Mouse (Mus musculus): ENCODE measurements around the gene Gm20509.
A peak's percentile ranks its signal among the peaks of the same experiment; 100 is the strongest.
"Not testable (repeated sequence)": the region's sequence is repeated elsewhere in the genome, so short reads cannot be mapped to it uniquely, and the experiment has no call there.

Gene Gm20509

DNA sequence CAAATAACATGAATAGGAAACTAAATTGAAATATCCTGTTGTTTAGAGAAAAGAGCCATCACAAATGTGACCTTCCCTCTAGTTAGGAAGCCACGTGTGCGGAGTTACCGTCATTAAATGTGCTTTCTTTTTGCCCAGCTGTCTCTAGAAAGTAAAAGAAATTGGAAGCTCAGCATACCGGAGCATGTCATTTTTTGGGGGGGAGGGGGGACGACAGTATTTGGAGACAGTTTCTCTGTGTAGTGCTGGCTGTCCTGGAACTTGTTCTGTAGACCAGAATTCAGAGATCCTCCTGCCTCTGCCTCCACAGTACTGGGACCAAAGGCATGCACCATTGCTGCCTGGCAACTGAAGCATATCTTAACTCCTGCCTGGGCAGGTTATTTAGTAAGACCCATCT, 734 bp upstream of the Gm20509 start, which contains the start of gene Khdc3:
Gene Khdc3 (plus strand): TSS at position 301 of the 400 bp plus-strand sequence.
- no peak for DNase-seq (ENCODE audit: low spot score)

DNA sequence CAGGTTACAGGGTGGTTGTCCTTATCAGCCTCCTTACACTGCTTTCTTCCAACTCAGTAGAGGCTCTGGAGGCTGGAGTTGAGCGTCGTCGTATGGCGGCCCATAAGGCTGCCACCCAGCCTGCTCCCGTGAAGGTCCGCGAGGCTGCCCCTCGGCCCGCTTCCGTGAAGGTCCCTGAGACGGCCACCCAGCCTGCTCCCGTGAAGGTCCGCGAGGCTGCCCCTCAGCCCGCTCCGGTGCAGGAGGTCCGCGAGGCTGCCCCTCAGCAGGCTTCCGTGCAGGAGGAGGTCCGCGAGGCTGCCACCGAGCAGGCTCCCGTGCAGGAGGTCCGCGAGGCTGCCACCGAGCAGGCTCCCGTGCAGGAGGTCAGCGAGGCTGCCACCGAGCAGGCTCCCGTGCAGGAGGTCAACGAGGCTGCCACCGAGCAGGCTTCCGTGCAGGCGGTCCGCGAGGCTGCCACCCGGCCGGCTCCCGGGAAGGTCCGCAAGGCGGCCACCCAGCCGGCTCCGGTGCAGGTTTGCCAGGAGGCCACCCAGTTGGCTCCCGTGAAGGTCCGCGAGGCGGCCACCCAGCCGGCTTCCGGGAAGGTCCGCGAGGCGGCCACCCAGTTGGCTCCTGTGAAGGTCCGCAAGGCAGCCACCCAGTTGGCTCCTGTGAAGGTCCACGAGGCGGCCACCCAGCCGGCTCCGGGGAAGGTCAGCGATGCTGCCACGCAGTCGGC, 1.0 kb downstream of the Gm20509 start:
- peak; percentile 44 for DNase-seq (ENCODE audit: low spot score)

DNA sequence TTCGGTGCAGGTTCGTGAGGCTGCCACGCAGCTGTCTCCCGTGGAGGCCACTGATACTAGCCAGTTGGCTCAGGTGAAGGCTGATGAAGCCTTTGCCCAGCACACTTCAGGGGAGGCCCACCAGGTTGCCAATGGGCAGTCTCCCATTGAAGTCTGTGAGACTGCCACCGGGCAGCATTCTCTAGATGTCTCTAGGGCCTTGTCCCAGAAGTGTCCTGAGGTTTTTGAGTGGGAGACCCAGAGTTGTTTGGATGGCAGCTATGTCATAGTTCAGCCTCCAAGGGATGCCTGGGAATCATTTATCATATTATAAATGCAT, 1.6 kb downstream of the Gm20509 start:
- DNase-seq (ENCODE audit: low spot score), result no peak

DNA sequence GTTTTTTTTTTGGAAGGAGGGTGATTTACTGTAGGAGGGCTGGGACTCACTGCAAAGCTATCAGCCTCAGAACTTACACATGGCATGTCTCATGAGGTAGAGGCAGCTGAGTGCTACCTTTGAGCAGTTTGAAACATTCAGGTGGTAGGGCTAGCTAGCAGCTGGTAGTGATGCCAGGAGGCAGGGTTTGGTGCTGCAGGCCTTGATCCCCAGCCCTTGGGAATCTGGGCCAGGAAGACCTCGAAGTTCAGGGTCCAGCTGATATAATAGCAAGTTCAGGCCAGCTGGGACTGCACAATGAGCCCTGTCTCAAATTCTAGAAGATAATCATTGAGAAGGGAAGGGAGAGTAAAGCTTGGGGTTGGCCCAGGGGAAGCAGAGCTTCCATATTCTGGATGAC, 2.9 kb downstream of the Gm20509 start:
- no peak for DNase-seq (ENCODE audit: low spot score)

DNA sequence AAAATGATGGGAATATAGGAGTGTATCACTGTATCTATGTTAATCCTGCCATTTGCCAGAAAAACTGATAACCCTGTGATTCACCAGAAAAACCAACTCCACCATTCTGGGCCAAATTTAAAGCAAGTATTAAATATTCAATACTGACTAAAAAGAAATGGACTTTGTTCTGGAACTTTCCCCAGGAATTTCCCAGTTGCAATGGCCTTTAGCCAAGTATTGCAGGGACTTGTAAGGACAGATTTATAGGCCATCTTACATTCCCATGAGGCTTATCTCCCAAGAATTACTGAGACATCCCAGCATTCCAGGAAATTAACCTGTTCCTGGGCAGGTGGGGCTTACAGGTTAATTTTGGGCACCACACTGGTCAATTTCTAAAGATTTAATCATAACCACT, 3.5 kb downstream of the Gm20509 start:
- DNase-seq (ENCODE audit: low spot score), result no peak

DNA sequence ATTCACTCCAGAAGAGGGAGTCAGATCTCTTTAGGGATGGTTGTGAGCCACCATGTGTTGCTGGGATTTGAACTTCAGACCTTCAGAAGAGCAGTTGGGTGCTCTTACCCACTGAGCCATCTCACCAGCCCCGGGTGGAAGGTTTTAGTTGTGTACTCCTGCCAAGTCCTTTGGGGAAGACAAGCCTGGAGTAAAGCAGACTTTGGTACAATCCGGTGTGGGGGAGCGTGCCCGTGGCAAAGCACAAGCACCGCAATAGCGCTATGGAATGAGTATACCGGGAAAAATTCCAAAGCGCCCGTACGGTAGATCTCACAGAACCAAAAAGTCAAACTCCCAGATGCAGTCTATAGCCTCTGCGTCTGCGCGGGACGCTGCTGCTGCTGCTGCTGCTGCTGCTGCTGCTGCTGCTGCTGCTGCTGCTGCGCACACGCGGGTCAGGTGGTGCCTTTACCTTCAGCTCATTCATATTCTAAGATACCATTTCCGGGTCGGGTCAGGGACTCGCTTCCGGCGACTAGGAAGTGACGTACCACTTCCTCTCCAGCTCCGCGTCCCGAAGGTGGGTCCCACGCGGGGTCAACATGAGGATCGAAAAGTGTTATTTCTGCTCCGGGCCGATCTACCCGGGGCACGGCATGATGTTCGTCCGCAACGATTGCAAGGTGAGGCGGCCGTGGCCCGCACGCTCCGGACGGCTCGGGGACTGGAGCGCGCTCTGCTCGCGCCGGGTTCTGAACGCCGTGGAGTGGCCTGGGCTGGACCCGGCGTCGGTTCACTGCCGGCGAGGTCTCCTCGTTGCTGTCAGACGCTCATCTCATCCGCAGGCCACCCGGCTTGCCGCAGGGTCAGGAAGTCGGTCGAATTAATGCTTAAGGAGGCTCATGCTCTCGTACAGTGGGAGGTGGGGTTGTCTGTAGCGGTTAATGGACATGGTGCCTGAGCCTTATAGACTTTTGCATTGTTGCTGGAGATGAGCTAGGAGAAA, 10.9 kb downstream of the Gm20509 start, which contains the start of gene Rsl24d1:
Gene Rsl24d1 (plus strand): TSS at position 508 of the 988 bp plus-strand sequence.
- DNase-seq (ENCODE audit: low spot score), result peak; percentile 76

DNA sequence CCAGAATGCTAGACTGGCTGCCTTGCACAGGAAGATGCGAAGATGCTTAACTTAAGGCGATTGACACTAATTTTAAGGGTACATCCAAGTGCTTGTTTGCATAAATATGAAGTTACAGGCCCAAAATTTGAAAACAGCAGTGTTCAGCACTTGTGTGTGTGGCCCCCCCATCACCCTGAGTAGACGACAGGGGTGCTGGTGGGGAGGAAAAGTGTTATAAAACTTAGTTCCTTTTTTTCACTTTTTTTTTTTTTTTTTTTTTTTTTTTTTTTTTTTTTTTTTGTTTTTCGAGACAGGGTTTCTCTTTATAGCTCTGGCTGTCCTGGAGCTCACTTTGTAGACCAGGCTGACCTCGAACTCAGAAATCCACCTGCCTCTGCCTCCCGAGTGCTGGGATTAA, 14.4 kb downstream of the Gm20509 start:
- not testable (repeated sequence) for DNase-seq (ENCODE audit: low spot score)

DNA sequence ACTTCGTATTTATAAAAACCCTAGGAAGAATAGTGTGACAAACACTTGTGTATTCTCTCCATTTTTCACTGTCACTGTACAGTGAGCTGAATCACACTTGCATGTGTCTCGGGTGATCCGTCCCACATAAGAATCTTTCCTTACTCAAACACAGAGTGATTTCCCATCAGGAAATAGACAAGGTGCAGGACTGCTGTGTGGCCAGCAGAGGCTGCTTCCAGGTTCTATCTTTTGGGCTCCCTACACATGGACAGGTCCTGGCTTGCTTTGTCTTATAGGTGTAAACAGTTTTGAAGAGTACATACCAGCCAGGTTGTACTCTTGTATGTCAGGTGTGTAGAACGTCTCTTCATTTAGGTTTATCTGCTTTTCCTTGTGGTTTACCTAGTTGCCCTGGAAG, 15.7 kb downstream of the Gm20509 start:
- DNase-seq (ENCODE audit: low spot score), result no peak

DNA sequence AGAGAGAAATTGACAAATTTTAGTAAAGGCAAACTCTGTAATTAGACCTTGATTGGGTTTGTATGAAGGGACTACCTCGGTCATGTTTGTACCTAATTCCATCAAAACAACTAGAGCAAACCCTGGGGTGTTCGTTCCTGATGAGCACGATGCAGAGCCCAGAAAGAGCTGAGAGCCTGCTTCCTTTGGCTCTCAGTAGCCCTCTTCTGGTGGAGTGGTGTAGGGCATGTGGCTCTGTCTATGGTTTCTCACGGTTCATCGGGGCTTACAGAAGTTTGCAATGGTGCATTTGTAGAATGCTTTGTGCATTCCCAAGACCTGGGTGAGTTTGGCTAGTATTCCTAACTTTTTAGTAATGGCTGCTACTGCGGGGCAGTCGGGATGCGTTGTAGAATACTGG, 19.5 kb downstream of the Gm20509 start:
- no peak for DNase-seq (ENCODE audit: low spot score)

DNA sequence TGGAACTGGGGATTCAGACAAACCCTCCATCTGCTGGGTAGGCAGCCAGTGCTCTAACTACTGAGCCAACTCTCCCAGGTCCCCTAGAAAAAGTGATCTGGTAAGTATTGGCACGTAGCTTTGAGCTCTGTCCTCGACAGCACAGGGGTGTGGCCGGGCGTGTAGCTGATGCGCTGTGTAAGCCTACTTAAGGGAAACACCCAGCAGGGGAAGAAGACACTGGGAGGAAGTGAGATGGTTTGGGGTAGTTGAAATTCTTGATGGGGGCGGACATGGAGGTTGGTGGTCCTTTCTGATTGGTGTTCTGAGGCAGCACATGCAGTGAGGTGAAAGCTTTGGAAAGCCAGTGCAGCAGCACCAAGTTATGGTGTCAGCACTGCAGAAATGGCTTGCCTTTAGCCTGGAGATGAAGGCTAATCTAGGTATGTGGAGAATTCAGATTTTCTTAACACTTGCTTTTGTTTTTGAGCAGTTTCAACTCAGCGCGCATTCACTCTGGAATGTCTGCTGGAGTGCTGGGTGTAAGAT, 22.8 kb downstream of the Gm20509 start:
- no peak for DNase-seq (ENCODE audit: low spot score)

DNA sequence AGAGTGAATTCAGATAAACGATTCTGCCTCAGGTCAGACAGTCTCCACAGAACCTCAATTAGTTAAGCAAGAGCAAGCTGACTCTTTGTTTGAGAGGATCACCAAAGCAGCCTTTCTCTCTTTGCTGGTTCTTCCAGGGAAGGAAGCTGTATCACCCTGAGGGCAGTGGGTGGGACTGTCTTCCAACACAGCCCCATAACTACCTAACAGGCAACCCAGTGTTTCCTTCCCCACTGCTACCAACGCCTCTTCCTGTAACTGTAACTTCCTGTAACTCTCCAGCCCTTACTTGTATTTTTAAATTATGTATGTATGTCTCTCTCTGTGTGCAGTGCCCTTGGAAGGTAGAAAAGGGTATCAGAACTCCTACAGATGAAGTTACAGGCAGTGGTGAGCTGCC, 25.2 kb downstream of the Gm20509 start:
- no peak for DNase-seq (ENCODE audit: low spot score)

DNA sequence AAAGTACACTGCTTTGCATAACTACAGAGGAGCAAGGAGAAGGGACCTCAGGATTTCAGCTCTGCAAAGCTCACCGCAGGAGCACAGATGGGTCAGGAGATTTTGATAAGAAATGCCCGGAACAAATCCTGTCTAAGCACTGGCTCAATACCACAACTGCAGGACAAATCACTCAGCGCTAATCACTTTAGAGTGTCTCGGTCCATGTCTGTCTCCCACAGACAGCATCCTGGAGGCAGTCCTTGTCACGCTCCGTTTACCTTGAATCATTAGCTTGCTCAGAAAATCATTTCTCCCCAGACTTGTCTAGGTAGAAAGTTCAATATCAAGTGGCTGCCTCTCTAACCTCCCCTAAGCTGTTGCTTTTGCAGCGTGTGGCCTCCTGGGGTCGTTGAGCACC, 27.6 kb downstream of the Gm20509 start:
- no peak for DNase-seq (ENCODE audit: low spot score)

DNA sequence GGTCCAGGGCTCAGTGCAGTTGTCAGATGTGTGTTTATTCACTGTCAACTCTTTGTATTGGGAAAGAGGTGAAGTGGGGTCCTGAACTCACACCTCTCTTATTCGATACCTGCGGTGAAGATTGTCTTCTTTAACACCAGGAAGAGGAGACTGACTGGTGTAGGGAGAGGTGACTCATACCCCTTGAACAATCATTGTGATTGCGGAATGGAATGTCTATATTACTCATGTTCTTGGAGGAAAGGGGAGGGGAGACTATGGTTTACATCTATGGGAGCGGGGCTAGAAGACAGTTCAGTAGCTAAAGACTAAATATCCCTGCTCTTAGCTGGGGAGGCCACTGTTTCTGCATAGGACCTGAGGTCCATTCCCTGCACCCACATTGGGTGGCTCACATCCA, 28.3 kb downstream of the Gm20509 start:
- DNase-seq (ENCODE audit: low spot score), result no peak

DNA sequence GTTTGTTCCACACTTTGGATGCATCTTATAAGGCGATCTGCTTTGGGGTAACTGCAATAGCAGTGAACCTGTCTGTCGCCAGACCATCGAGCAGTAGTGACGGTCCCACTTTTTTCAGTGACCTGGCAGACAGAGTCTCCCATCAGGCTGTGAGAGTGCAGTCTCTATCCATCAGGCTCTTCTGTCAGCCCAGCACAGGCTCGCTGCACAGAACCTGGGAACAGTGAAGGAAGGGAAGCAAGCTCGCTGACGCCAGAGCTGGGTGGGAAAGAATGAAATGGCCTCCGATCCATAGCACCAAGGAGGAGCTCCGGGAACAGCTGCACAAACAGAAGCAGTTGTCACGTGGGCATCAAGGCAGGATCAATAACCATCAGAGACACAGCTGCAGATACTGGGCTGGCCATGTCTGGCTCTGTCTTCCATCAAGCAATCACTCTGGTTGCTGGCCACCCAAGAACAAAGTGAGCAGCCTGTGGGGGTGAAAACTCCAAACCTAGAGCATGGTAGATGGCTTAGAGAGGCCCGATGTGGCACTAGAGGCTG, 35.1 kb downstream of the Gm20509 start:
- no peak for DNase-seq (ENCODE audit: low spot score)

DNA sequence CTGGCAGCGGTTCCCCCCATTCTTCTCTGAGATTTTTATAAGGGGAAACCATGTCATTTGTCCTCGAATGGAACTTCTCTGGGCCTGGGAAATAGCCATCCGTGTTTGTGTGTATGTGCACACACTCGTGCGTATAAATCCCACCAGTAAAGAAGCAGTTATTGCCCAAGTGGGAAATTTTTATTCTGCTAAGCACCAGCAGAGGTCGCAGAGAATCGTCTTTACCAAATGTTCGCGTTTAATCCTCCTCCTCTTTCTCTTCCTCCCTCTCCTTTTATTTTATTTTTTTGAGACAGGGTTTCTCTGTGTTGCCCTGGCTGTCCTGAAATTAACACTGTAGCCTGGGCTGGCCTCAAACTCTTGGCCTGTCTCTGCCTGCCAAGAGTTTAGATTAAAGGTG, 52.1 kb downstream of the Gm20509 start:
- no peak for DNase-seq (ENCODE audit: low spot score)

DNA sequence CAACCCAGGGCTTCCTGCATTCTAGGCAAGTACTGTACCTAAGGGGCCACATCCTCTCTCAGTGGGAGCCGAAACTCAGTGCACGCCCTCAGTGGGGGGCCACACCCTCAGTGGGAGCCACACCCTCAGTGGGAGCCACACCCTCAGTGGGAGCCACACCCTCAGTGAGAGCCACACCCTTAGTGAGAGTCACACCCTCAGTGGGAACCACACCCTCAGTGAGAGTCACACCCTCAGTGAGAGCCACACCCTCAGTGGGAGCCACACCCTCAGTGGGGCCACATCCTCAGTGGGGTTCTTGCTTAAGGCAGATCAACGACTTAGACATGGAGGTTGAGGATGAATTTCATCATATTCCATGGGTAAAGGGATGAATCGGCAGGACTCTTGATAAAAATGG, 55.7 kb downstream of the Gm20509 start:
- DNase-seq (ENCODE audit: low spot score), result no peak

DNA sequence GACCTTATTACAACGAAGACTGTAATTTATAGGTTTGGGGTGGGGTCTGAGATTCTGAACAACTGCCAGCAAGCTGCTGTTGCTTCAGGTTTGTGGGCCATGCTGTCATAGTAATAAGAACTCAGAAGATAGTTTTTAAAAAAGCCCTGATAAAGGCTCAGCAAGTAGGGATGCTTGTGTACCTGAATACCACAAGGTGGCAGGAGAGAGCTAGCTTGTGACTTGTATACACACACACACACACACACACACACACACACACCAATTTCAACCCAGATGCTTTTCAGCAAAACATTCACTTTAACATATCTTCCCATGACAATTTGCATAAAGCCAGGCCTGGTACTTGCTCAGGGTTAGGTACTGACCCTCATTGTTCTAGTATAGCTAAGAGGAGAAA, 57.0 kb downstream of the Gm20509 start:
- no peak for DNase-seq (ENCODE audit: low spot score)

DNA sequence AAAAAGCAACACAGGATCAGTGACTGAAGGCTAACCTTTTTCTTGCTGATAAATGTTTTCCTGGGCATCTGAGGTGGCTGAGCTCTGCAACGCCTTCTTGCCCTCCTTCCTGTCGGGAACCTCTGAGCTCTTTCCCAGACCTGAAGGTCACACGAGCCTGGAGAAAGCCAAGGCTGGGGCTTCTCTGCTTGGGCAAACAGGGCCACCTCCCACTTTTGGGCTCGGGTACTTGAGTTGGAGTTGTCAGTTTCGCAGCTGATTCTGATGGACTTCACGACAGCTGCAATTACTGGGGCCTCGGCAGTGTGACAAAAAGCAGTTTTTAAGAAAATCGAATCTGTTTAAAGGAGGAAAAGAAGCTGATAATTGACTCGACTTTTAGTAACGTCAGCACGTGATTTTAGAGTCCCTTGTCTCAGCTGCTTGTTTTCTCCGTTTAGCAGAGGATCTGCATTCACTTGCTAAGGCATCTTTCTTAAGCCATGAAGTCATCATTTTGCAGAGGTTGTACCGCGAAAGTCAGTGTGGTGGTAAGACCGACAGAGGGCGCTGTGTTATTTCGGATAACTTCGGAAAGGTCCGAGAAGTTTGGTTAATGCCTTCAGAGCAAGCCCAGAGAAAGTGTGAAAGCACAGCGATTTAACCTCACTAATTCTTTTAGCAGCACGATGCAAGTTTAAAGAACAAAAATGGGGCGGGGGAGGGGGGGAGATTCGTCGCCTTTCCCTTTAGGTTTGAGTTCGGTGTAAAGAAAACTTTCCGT, 60.5 kb downstream of the Gm20509 start:
- peak; percentile 64 for DNase-seq (ENCODE audit: low spot score)

DNA sequence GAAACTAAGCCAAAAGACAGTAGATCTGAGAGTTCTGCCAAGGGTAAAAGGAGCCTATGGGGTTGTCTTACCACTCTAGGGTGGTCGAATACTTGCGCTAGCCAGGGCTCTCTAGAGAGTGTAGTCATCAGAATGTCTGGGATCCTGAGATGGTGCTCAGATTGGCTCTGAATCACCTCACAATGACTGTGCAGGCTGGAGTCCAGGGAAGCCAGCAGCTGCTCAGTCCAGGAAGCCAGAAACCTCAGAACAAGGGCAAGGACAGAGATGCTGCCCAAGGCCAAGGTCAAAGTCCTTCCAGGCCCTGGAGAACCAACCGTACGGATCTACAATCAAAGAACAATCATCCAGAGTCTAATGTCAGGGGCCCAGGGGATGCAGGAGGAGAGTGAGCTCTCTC, 63.4 kb downstream of the Gm20509 start:
- no peak for DNase-seq (ENCODE audit: low spot score)
